Mouse (Mus musculus): ENCODE data around the gene Gm8050.
"Not testable (repeated sequence)": the region's sequence is repeated elsewhere in the genome, so short reads cannot be mapped to it uniquely, and the experiment has no call there.

Gene Gm8050

GRCm38 (mm10) chr14:6720151-6720550, at the start of gene Gm8050:
Gm8050 (minus strand) TSS chr14:6720251.
- DNase-seq (ENCODE audit: low spot score in 2 of 2) = not testable (repeated sequence)

GRCm38 (mm10) chr14:6757231-6757536, 37.1 kb upstream of the Gm8050 start:
- DNase-seq (ENCODE audit: low spot score in 2 of 2) = peak in 1 of 2 experiments; percentile 1

- DNase-seq (ENCODE audit: low spot score in 2 of 2) = peak in 1 of 2 experiments; percentile 16
Observed at GRCm38 (mm10) chr14:6756384-6757230, 36.6 kb upstream of the Gm8050 start.

- DNase-seq (ENCODE audit: low spot score in 2 of 2) = not testable (repeated sequence)
Observed at GRCm38 (mm10) chr14:6742232-6742631, 22.2 kb upstream of the Gm8050 start, which contains the start of gene Gm3636. Gm3636 (minus strand) TSS chr14:6742332.

GRCm38 (mm10) chr14:6684070-6684469, 36.0 kb downstream of the Gm8050 start, which contains the start of gene Gm10251:
Gm10251 (minus strand) TSS chr14:6684170.
- DNase-seq (ENCODE audit: low spot score in 2 of 2) = not testable (repeated sequence)
